Mouse (Mus musculus) gastrocnemius, postnatal 14 days (tissue): ENCODE measurements around the gene Ptpro. TPM values are rescaled to one million over a fixed set of nuclear protein-coding genes. Genes with fewer than 3 reads are reported as not detected.

Experiments used
- DNase-seq: peaks from one replicate; pipeline ENCODE4 v3.0.0; 2021; ENCODE audit warnings: mixed read lengths
- intact Hi-C: fragments of 180-260 bp; cut with DNase I; formaldehyde crosslinking; loops from one replicate; pipeline ENCODE4 v1.15.1; 2025; ENCODE audit warnings: low total_unique reads
- total RNA-seq, 2 experiments: library from RNA; stranded (reverse); gene quantifications; 2 replicates each; pipeline ENCODE4 v1.2.3; 2021

Gene Ptpro
- total RNA-seq, 2 experiments from 2014 or later: 0.74 to 0.95 TPM

GRCm38 (mm10) chr6:137287788-137288187 is 35.7 kb downstream of the Ptpro start:
- intact Hi-C loops: no loop called here
- no peak for DNase-seq

- intact Hi-C loops: no loop called here
- no peak for DNase-seq
These were observed 36.1 kb downstream of the Ptpro start for GRCm38 (mm10) chr6:137288264-137288663.

GRCm38 (mm10) chr6:137292421-137292820 is 40.3 kb downstream of the Ptpro start:
- intact Hi-C loops: no loop called here
- DNase-seq: no peak

- intact Hi-C loops: no loop called here
- DNase-seq: no peak
These were observed 43.1 kb downstream of the Ptpro start for GRCm38 (mm10) chr6:137294973-137295820.

- intact Hi-C loops: no loop called here
- no peak for DNase-seq
These were observed 50.4 kb downstream of the Ptpro start for GRCm38 (mm10) chr6:137302561-137302960.

GRCm38 (mm10) chr6:137303824-137304223 is 51.7 kb downstream of the Ptpro start:
- intact Hi-C loops: no loop called here
- DNase-seq: no peak

- no peak for DNase-seq
- intact Hi-C loops: no loop called here
These were observed 63.1 kb downstream of the Ptpro start for GRCm38 (mm10) chr6:137315265-137315664.

GRCm38 (mm10) chr6:137316358-137316757 is 64.2 kb downstream of the Ptpro start:
- intact Hi-C loops: no loop called here
- no peak for DNase-seq

- intact Hi-C loops: no loop called here
- no peak for DNase-seq
These were observed 65.4 kb downstream of the Ptpro start for GRCm38 (mm10) chr6:137317509-137317908.

- no peak for DNase-seq
- intact Hi-C loops: no loop called here
These were observed 66.2 kb downstream of the Ptpro start for GRCm38 (mm10) chr6:137318242-137318861.

GRCm38 (mm10) chr6:137319658-137320057 is 67.5 kb downstream of the Ptpro start:
- no peak for DNase-seq
- intact Hi-C loops: no loop called here

- intact Hi-C loops: no loop called here
These were observed 75.6 kb downstream of the Ptpro start for GRCm38 (mm10) chr6:137327718-137328117.

GRCm38 (mm10) chr6:137328228-137328627 is 76.1 kb downstream of the Ptpro start:
- no peak for DNase-seq
- intact Hi-C loops: no loop called here

More at GRCm38 (mm10) chr6:137327718-137328117, 75.6 kb downstream of the Ptpro start:
- DNase-seq: no peak

- no peak for DNase-seq
- intact Hi-C loops: no loop called here
These were observed 78.7 kb downstream of the Ptpro start for GRCm38 (mm10) chr6:137330782-137331181.

- intact Hi-C loops: no loop called here
These were observed 79.7 kb downstream of the Ptpro start for GRCm38 (mm10) chr6:137331826-137332225.

GRCm38 (mm10) chr6:137339071-137339470 is 87.0 kb downstream of the Ptpro start:
- intact Hi-C loops: no loop called here

More at GRCm38 (mm10) chr6:137331826-137332225, 79.7 kb downstream of the Ptpro start:
- no peak for DNase-seq

GRCm38 (mm10) chr6:137343688-137344441 is 91.7 kb downstream of the Ptpro start:
- intact Hi-C loops: no loop called here
- no peak for DNase-seq

More at GRCm38 (mm10) chr6:137339071-137339470, 87.0 kb downstream of the Ptpro start:
- DNase-seq: no peak

- DNase-seq: no peak
These were observed 108.0 kb downstream of the Ptpro start for GRCm38 (mm10) chr6:137360166-137360565.

GRCm38 (mm10) chr6:137362216-137362615 is 110.1 kb downstream of the Ptpro start:
- no peak for DNase-seq
- intact Hi-C loops: no loop called here

More at GRCm38 (mm10) chr6:137360166-137360565, 108.0 kb downstream of the Ptpro start:
- intact Hi-C loops: no loop called here

GRCm38 (mm10) chr6:137364681-137365080 is 112.6 kb downstream of the Ptpro start:
- intact Hi-C loops: no loop called here
- DNase-seq: peak; percentile 17
